Mouse (Mus musculus): ENCODE data around the gene Gck. TPM values are rescaled to one million over a fixed set of nuclear protein-coding genes. Genes with fewer than 3 reads are reported as not detected.
"Not testable (repeated sequence)": the region's sequence is repeated elsewhere in the genome, so short reads cannot be mapped to it uniquely, and the experiment has no call there.

The Gck gene
- polyA plus RNA-seq, 1 experiment, result 0.27 TPM

DNA sequence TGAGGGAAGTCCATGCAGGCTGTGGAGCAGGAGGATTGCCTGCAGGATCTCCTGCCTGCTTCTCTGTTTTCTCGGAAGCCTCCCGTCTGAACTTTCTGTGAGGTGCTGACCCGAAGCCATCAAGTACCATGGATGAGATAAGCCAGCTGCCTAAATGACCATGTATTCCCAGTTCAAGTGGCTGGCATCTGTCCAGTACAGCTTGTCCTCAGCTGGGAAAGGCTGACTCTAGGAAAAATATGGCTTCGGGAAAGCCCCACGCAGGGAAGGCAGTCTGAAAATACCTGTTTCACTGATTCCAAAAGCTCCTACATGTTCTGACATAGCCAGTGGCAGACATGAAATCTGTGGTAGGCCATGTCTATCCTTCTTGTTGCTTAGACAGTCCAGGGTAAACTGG is 2.6 kb upstream of the Gck start:
- 88% methylated on average over 5 of the region's 5 CpGs for WGBS
- no peak for DNase-seq (ENCODE audit: low read depth in 1 of 2, low spot score in 2 of 2)

GRCm38 (mm10) chr11:5948546-5949250 is 1.2 kb downstream of the Gck start:
- no peak overlapping the region for H3K27ac ChIP-seq (ENCODE audit: insufficient read depth, low read length)
- TF ChIP-seq POLR2A (IDR thresholded peaks at IDR 0.05; ENCODE audit: low read depth, low read length) (no peak), CTCF (IDR thresholded peaks at IDR 0.05; ENCODE audit: extremely low read depth, insufficient read depth, insufficient read length, insufficient replicate concordance) (no peak)
- no peaks in the 10 kb centered on the region for H3K36me3 ChIP-seq (ENCODE audit: control insufficient read depth, insufficient read depth, low read length)
- H3K4me3 ChIP-seq (ENCODE audit: extremely low read depth, insufficient read depth, insufficient read length), result no peak overlapping the region
- no peaks in the 10 kb centered on the region for H3K27me3 ChIP-seq (ENCODE audit: control insufficient read depth, insufficient read depth, low read length)
- 56% methylated on average over 9 of the region's 10 CpGs for whole genome bisulfite sequencing
- H3K4me1 ChIP-seq (ENCODE audit: control insufficient read depth, insufficient read depth, insufficient read length), result peaks cover 9% of the 10 kb centered on the region; the same call in 1 of the 2 replicates
- DNase-seq (ENCODE audit: low read depth in 1 of 2, low spot score in 2 of 2), result no peak

More for the DNA sequence above, 2.6 kb upstream of the Gck start:
- no peak overlapping the region for H3K4me3 ChIP-seq (ENCODE audit: extremely low read depth, insufficient read depth, insufficient read length)
- no peak for TF ChIP-seq CTCF (IDR thresholded peaks at IDR 0.05; ENCODE audit: extremely low read depth, insufficient read depth, insufficient read length, insufficient replicate concordance)
- no peak for TF ChIP-seq POLR2A (IDR thresholded peaks at IDR 0.05; ENCODE audit: low read depth, low read length)
- H3K27me3 ChIP-seq (ENCODE audit: control insufficient read depth, insufficient read depth, low read length), result no peaks in the 10 kb centered on the region
- no peaks in the 10 kb centered on the region for H3K36me3 ChIP-seq (ENCODE audit: control insufficient read depth, insufficient read depth, low read length)
- no peak overlapping the region for H3K27ac ChIP-seq (ENCODE audit: insufficient read depth, low read length)
- H3K4me1 ChIP-seq (ENCODE audit: control insufficient read depth, insufficient read depth, insufficient read length), result peaks cover 9% of the 10 kb centered on the region; the same call in 1 of the 2 replicates

DNA sequence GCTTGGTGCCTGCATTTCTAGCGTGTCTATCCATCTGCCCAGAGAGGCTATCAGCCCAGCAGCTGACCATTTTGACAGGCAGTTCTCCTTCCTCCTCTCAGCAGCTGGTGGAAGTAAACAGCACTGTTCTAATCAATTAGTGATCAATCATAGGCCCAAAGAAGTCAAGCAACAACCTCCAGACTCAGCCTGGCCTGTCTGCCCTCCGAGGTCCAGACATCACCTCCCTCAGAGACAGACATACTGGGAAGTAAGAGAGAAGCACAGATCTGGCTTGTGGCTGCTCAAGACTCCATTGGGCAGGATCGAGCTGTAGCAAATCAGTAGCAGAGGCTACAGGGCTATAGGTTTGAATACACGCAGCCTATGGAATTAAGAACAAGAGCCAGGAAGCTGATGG is 2.1 kb downstream of the Gck start:
- Histone ChIP-seq H3K27me3 (ENCODE audit: control insufficient read depth, insufficient read depth, low read length) (no peaks in the 10 kb centered on the region), H3K27ac (ENCODE audit: insufficient read depth, low read length) (no peak overlapping the region), H3K4me3 (ENCODE audit: extremely low read depth, insufficient read depth, insufficient read length) (no peak overlapping the region), H3K4me1 (ENCODE audit: control insufficient read depth, insufficient read depth, insufficient read length) (peaks cover 9% of the 10 kb centered on the region; the same call in 1 of the 2 replicates), H3K36me3 (ENCODE audit: control insufficient read depth, insufficient read depth, low read length) (no peaks in the 10 kb centered on the region)
- WGBS, result 88% methylated on average over 4 of the region's 4 CpGs
- no peak for TF ChIP-seq POLR2A (IDR thresholded peaks at IDR 0.05; ENCODE audit: low read depth, low read length)
- TF ChIP-seq CTCF (IDR thresholded peaks at IDR 0.05; ENCODE audit: extremely low read depth, insufficient read depth, insufficient read length, insufficient replicate concordance), result no peak
- no peak for DNase-seq (ENCODE audit: low read depth in 1 of 2, low spot score in 2 of 2)

DNA sequence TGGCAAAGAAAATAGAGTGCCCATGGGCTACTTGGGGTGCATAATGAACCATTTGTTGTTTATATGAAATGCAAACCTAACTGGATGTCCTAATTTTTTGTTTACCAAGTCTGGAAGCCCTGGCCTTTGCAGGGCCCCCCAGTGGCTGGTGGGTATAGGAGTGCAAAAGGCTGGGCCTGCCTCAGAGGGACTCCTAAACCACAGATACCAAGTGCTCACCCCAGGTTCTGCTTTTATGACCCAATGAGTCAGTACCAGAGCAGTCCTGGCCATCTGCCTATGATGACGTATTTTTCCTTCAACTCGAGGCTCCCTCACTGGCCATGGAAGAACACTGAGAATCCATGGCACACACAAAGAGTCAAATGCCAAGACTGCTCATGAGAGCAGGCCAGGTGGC is 4.8 kb downstream of the Gck start:
- no peak overlapping the region for H3K27ac ChIP-seq (ENCODE audit: insufficient read depth, low read length)
- peaks cover 7% of the 10 kb centered on the region; the same call in 1 of the 2 replicates for H3K4me1 ChIP-seq (ENCODE audit: control insufficient read depth, insufficient read depth, insufficient read length)
- TF ChIP-seq CTCF (IDR thresholded peaks at IDR 0.05; ENCODE audit: extremely low read depth, insufficient read depth, insufficient read length, insufficient replicate concordance) (no peak), POLR2A (IDR thresholded peaks at IDR 0.05; ENCODE audit: low read depth, low read length) (no peak)
- H3K4me3 ChIP-seq (ENCODE audit: extremely low read depth, insufficient read depth, insufficient read length), result no peak overlapping the region
- H3K27me3 ChIP-seq (ENCODE audit: control insufficient read depth, insufficient read depth, low read length), result no peaks in the 10 kb centered on the region
- 48% methylated on average over 2 of the region's 2 CpGs for WGBS
- H3K36me3 ChIP-seq (ENCODE audit: control insufficient read depth, insufficient read depth, low read length), result no peaks in the 10 kb centered on the region
- DNase-seq (ENCODE audit: low read depth in 1 of 2, low spot score in 2 of 2), result no peak

DNA sequence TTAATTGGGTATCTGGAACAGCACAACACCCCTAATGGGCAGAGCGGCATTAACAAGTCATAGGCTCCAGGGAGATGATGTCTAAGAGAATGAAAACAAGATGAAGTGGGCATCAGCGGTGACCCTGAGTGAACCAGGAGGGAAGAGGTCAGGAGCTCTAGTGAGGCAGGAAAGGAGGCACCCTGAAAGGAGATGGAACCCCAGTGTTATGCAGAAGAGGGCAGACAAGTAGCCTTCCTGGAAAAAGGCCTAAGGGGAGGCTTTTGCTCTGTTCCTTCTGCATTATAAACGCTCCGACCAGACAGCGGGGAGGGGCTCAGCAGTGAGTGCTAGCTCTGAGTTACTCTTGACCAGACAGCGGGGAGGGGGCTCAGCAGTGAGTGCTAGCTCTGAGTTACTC is 6.9 kb downstream of the Gck start:
- TF ChIP-seq POLR2A (IDR thresholded peaks at IDR 0.05; ENCODE audit: low read depth, low read length) (no peak), CTCF (IDR thresholded peaks at IDR 0.05; ENCODE audit: extremely low read depth, insufficient read depth, insufficient read length, insufficient replicate concordance) (no peak)
- H3K27me3 ChIP-seq (ENCODE audit: control insufficient read depth, insufficient read depth, low read length), result no peaks in the 10 kb centered on the region
- no peak overlapping the region for H3K27ac ChIP-seq (ENCODE audit: insufficient read depth, low read length)
- H3K4me3 ChIP-seq (ENCODE audit: extremely low read depth, insufficient read depth, insufficient read length), result no peak overlapping the region
- no peaks in the 10 kb centered on the region for H3K4me1 ChIP-seq (ENCODE audit: control insufficient read depth, insufficient read depth, insufficient read length)
- no peaks in the 10 kb centered on the region for H3K36me3 ChIP-seq (ENCODE audit: control insufficient read depth, insufficient read depth, low read length)
- 94% methylated on average over 6 of the region's 6 CpGs for WGBS
- DNase-seq (ENCODE audit: low read depth in 1 of 2, low spot score in 2 of 2), result no peak

DNA sequence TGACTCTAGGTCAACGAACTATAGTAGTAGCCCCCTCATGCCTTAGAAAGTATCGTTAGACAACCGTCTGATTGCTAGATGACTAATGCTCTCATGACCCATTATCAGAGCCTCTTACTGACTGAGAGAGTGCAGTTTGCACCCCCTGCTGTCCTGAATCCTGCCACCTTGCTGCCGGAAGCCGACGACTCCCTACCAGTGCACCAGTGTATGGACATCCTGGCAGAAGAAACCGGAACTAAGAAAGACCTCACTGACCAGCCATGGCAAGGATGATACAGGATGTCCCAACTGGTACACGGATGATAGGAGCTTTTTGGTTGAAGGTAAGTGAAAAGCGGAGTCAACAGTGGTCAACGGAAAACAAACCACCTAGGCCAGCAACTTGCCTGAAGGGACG is 15.3 kb downstream of the Gck start:
- H3K4me3 ChIP-seq (ENCODE audit: extremely low read depth, insufficient read depth, insufficient read length); DNase-seq (ENCODE audit: low read depth in 1 of 2, low spot score in 2 of 2); H3K4me1 ChIP-seq (ENCODE audit: control insufficient read depth, insufficient read depth, insufficient read length); H3K36me3 ChIP-seq (ENCODE audit: control insufficient read depth, insufficient read depth, low read length); H3K27ac ChIP-seq (ENCODE audit: insufficient read depth, low read length); H3K27me3 ChIP-seq (ENCODE audit: control insufficient read depth, insufficient read depth, low read length): not testable (repeated sequence)
- WGBS, result 95% methylated on average over 11 of the region's 11 CpGs

GRCm38 (mm10) chr11:5931947-5932346 is 17.9 kb downstream of the Gck start:
- not testable (repeated sequence) for H3K27ac ChIP-seq (ENCODE audit: insufficient read depth, low read length); H3K4me1 ChIP-seq (ENCODE audit: control insufficient read depth, insufficient read depth, insufficient read length); H3K27me3 ChIP-seq (ENCODE audit: control insufficient read depth, insufficient read depth, low read length); H3K36me3 ChIP-seq (ENCODE audit: control insufficient read depth, insufficient read depth, low read length); H3K4me3 ChIP-seq (ENCODE audit: extremely low read depth, insufficient read depth, insufficient read length)
- WGBS, result 92% methylated on average over 6 of the region's 6 CpGs
- DNase-seq (ENCODE audit: low read depth in 1 of 2, low spot score in 2 of 2), result peak in 1 of 2 experiments; percentile 9
